Mouse (Mus musculus) heart, postnatal 10 days (tissue): ENCODE measurements around the gene Cdc42ep5. TPM values are rescaled to one million over a fixed set of nuclear protein-coding genes. Genes with fewer than 3 reads are reported as not detected.

Experiments
- total RNA-seq, 2 experiments: library from RNA; stranded (reverse); gene quantifications; 2 replicates each; pipeline ENCODE4 v1.2.3; 2021

The Cdc42ep5 gene
- total RNA-seq, 2 experiments from 2014 or later, result 11.6 to 12.3 TPM

Other genes starting within 250 kb of the Cdc42ep5 start
- under 1 TPM; 0.12 TPM for gene Lilra6, start 249.4 kb downstream of the Cdc42ep5 start, total RNA-seq
- gene Lair1, start 101.7 kb downstream of the Cdc42ep5 start, total RNA-seq, result under 1 TPM; 0.22 TPM
- 1 to 10 TPM; 1.4 to 2.3 TPM for gene Ttyh1, start 45.5 kb downstream of the Cdc42ep5 start, total RNA-seq
- 10 to 100 TPM; 57.3 to 57.9 TPM for gene Leng8, start 27.8 kb downstream of the Cdc42ep5 start, total RNA-seq
- 1 to 10 TPM; 2.8 to 3.2 TPM for gene Leng9, start 14.5 kb downstream of the Cdc42ep5 start, total RNA-seq
- under 1 TPM in 1 of 2 experiments, not detected in 1; 0.19 TPM for gene Lilra5, start 72.9 kb upstream of the Cdc42ep5 start, total RNA-seq
- gene Ncr1, start 172.9 kb upstream of the Cdc42ep5 start, total RNA-seq, result not detected
- gene Gp6, start 232.9 kb upstream of the Cdc42ep5 start, total RNA-seq, result under 1 TPM in 1 of 2 experiments, not detected in 1; 0.22 TPM